Mouse (Mus musculus) embryonic facial prominence, embryonic 10.5 days (tissue): ENCODE measurements around the gene Cpne9. TPM values are rescaled to one million over a fixed set of nuclear protein-coding genes. Genes with fewer than 3 reads are reported as not detected.

Experiments used
- DNase-seq: peaks from one replicate; pipeline ENCODE4 v3.0.0-alpha.2; 2017; ENCODE audit warnings: low spot score
- H3K27ac ChIP-seq: fragments of 300-500 bp; sonication (generic); replicated peaks from 2 replicates; pipeline ENCODE4 v1.5.1; 2016; ENCODE audit warnings: mild to moderate bottlenecking
- H3K27me3 ChIP-seq: fragments of 300-500 bp; sonication (generic); replicated peaks from 2 replicates; pipeline ENCODE4 v1.6.1; 2016; ENCODE audit warnings: low read depth, mild to moderate bottlenecking; ENCODE audit not compliant: poor library complexity, severe bottlenecking
- H3K36me3 ChIP-seq: fragments of 300-500 bp; sonication (generic); replicated peaks from 2 replicates; pipeline ENCODE4 v1.6.1; 2016; ENCODE audit warnings: mild to moderate bottlenecking, moderate library complexity
- H3K4me1 ChIP-seq: fragments of 300-500 bp; sonication (generic); 2 replicates; pipeline ENCODE4 v1.6.1; 2016
- H3K4me3 ChIP-seq: fragments of 300-500 bp; sonication (generic); 2 replicates; pipeline ENCODE4 v1.5.1; 2016; ENCODE audit warnings: mild to moderate bottlenecking, moderate library complexity
- H3K9me3 ChIP-seq: fragments of 300-500 bp; sonication (generic); 2 replicates; pipeline ENCODE4 v1.6.1; 2016; ENCODE audit warnings: mild to moderate bottlenecking
- WGBS: fragments of 180-500 bp; shearing (Covaris S2); methylation state at CpG from one replicate; pipeline ENCODE4 v1.1.7; 2016; 5-methylcytosine and 5-hydroxymethylcytosine counted together
- polyA plus RNA-seq: library from polyadenylated mRNA; unstranded; fragments of >200 nt; fragmentation: Nextera tagmentation; extraction: Ambion mirVana; gene quantifications from 2 replicates; pipeline ENCODE4 v1.2.1, GENCODE M21; 2016

Gene Cpne9
- polyA plus RNA-seq, 1 experiment from 2014 or later: 0.04 TPM

DNA sequence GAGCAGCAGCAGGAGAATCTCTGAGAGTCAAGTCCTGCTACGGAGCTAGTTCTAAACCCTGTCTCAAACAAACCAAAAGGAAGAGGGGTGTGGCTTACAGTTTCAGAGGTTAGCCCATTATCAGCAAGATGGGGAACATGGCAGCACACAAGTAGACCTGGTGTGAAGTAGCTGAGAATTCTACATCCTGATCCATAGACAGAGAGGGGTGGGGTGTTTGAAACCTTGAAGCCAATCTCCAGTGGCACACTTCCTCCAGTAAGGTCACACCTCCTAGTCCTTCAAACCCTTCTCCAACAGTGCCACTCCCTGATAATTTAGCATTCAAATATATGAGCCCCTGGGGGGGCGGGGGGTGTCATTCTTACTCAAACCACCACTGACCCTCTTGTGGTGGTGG is 13.9 kb downstream of the Cpne9 start:
- Histone ChIP-seq H3K4me1 (no peaks in the 10 kb centered on the region), H3K4me3 (no peak overlapping the region), H3K27ac (no peak overlapping the region), H3K36me3 (no peaks in the 10 kb centered on the region), H3K27me3 (no peaks in the 10 kb centered on the region), H3K9me3 (no peaks in the 10 kb centered on the region)
- WGBS: 82% methylated on average over 2 of the region's 2 CpGs
- no peak for DNase-seq

DNA sequence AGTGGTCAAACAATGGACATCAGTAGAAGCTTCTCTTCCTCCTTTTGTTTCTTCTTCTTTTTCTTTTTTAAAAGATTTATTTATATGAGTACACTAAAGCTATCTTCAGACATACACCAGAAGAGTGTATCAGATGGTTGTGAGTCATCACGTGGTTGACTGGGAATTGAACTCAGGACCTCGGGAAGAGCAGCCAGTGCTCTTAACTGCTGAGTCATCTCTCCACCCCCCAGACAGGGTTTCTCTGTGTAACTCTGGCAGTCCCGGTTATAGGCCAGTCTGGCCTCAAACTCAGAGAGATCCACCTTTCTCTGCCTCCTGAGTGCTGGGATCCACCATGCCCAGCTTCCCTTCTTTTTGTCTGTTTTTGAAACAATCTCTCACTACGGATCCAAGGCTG is 14.5 kb downstream of the Cpne9 start:
- no peak overlapping the region for H3K27ac ChIP-seq
- WGBS: 79% methylated on average over 4 of the region's 4 CpGs
- H3K36me3 ChIP-seq: no peaks in the 10 kb centered on the region
- no peaks in the 10 kb centered on the region for H3K9me3 ChIP-seq
- no peak for DNase-seq
- H3K4me3 ChIP-seq: no peak overlapping the region
- H3K27me3 ChIP-seq: no peaks in the 10 kb centered on the region
- no peaks in the 10 kb centered on the region for H3K4me1 ChIP-seq

DNA sequence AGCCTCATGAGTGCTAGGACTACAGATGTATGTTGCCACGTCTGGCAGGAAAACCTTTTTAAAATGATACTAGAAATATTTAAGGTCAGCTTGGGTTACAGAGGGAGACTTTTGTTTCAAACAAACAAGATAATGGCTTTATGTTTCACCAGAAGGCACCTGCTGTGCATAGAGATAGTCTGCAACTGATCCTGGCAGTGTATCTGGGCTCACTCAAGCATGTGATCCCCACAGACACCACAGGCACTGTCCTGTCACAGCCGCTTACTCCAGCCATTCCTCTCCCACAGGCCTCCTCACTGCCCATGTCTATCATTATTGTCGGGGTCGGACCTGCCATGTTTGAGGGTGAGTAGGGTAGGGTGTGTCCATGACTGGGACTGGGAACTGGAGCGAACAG is 19.2 kb downstream of the Cpne9 start:
- 83% methylated on average over 5 of the region's 5 CpGs for WGBS
- no peaks in the 10 kb centered on the region for H3K9me3 ChIP-seq

DNA sequence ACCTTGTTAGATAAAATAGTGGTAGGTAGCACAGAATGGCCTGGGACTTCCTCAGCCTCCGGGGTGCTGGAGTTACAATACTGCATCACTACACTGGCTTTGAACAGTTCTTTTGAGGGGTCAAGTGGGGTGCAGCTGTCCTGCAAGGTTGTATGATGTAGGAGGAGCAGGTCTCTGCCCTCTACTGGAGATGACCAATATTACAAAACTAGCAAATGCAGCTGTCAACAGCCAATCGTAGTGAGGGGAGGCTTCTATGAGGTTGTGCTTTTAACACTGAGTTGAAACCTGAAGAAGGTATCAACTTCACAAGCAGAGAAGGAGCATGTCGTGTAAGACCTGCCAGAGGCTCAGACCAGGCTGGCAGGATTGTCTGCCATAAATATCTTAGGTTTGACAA is 20.2 kb downstream of the Cpne9 start:
- Histone ChIP-seq H3K9me3 (no peaks in the 10 kb centered on the region), H3K4me3 (no peak overlapping the region), H3K36me3 (no peaks in the 10 kb centered on the region), H3K4me1 (peaks cover 12% of the 10 kb centered on the region), H3K27me3 (no peaks in the 10 kb centered on the region), H3K27ac (no peak overlapping the region)
- 29% methylated on average over 3 of the region's 3 CpGs for WGBS
- DNase-seq: no peak

More for the DNA sequence above, 19.2 kb downstream of the Cpne9 start:
- H3K27ac ChIP-seq: no peak overlapping the region
- no peaks in the 10 kb centered on the region for H3K27me3 ChIP-seq
- DNase-seq: no peak
- H3K4me3 ChIP-seq: no peak overlapping the region
- peaks cover 12% of the 10 kb centered on the region for H3K4me1 ChIP-seq
- H3K36me3 ChIP-seq: no peaks in the 10 kb centered on the region

- under 1% methylated on average over 50 of the region's 50 CpGs for WGBS
Observed at GRCm38 (mm10) chr6:113306322-113306985, 24.3 kb downstream of the Cpne9 start.

GRCm38 (mm10) chr6:113306986-113307349 is 24.9 kb downstream of the Cpne9 start, which contains the start of gene Brpf1:
TSS of gene Brpf1 (plus strand) at chr6:113307137.
- no peak for DNase-seq
- H3K4me3 ChIP-seq: peak within 1 kb of the TSS; percentile 99
- no peaks in the 10 kb centered on the region for H3K9me3 ChIP-seq
- peaks cover 36% of the 10 kb centered on the region for H3K4me1 ChIP-seq
- peaks cover 29% of the 10 kb centered on the region for H3K36me3 ChIP-seq
- H3K27ac ChIP-seq: peak within 1 kb of the TSS; percentile 100
- WGBS: under 1% methylated on average over 32 of the region's 32 CpGs
- H3K27me3 ChIP-seq: no peaks in the 10 kb centered on the region

More at GRCm38 (mm10) chr6:113306322-113306985, 24.3 kb downstream of the Cpne9 start:
- no peaks in the 10 kb centered on the region for H3K9me3 ChIP-seq
- H3K4me1 ChIP-seq: peaks cover 36% of the 10 kb centered on the region
- H3K36me3 ChIP-seq: peaks cover 24% of the 10 kb centered on the region
- DNase-seq: peak; percentile 100
- H3K4me3 ChIP-seq: peak overlapping the region; percentile 99
- H3K27me3 ChIP-seq: no peaks in the 10 kb centered on the region
- H3K27ac ChIP-seq: peak overlapping the region; percentile 100

DNA sequence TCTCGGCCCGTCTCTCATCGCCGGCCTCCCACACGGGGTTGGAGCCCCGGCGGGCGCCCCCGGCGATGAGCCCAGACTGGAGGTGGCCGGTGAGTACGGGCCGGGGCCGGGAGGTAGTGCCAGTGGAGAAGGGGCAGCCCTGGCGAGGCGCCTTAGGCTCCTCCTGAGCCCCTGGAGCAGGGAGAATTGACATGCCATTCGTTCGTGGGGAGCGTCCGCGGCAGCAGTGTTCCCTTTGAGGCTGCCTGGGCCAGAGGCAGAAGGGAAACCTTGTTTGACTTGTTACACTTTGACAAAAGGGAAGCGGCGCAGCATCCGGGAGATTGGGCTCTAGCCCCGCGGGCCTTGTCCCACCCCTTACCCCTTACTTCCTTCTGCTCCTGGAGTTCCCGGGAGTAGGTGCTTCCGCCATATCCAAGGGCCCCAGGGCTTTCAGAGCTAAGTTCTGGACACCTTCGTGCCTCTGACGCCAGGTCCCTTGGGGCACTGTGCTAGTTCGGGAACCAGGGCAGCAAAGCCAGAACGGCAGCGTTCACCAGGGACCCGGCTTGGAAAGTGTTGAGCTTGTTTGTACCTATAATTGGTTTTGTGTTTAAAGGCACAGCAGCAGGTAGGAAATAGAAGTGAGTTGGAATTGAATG is 25.5 kb downstream of the Cpne9 start:
- Histone ChIP-seq H3K36me3 (peaks cover 35% of the 10 kb centered on the region), H3K9me3 (no peaks in the 10 kb centered on the region), H3K27ac (peak overlapping the region; percentile 100), H3K4me1 (peaks cover 30% of the 10 kb centered on the region), H3K4me3 (peak overlapping the region; percentile 99), H3K27me3 (no peaks in the 10 kb centered on the region)
- peak; percentile 66 for DNase-seq
- under 1% methylated on average over 34 of the region's 34 CpGs for WGBS

- Histone ChIP-seq H3K4me3 (peak overlapping the region; percentile 99), H3K27ac (peak overlapping the region; percentile 100), H3K27me3 (no peaks in the 10 kb centered on the region), H3K9me3 (no peaks in the 10 kb centered on the region), H3K36me3 (peaks cover 41% of the 10 kb centered on the region), H3K4me1 (peaks cover 30% of the 10 kb centered on the region)
- 39% methylated on average over 5 of the region's 5 CpGs for WGBS
- no peak for DNase-seq
Observed at GRCm38 (mm10) chr6:113308141-113308540, 26.0 kb downstream of the Cpne9 start.

- WGBS: 93% methylated on average over 3 of the region's 3 CpGs
- no peak overlapping the region for H3K4me3 ChIP-seq
- no peak overlapping the region for H3K27ac ChIP-seq
- no peaks in the 10 kb centered on the region for H3K9me3 ChIP-seq
- no peak for DNase-seq
- H3K27me3 ChIP-seq: no peaks in the 10 kb centered on the region
- no peaks in the 10 kb centered on the region for H3K4me1 ChIP-seq
- peaks cover 99% of the 10 kb centered on the region for H3K36me3 ChIP-seq
Observed at GRCm38 (mm10) chr6:113315972-113316371, 33.9 kb downstream of the Cpne9 start.

DNA sequence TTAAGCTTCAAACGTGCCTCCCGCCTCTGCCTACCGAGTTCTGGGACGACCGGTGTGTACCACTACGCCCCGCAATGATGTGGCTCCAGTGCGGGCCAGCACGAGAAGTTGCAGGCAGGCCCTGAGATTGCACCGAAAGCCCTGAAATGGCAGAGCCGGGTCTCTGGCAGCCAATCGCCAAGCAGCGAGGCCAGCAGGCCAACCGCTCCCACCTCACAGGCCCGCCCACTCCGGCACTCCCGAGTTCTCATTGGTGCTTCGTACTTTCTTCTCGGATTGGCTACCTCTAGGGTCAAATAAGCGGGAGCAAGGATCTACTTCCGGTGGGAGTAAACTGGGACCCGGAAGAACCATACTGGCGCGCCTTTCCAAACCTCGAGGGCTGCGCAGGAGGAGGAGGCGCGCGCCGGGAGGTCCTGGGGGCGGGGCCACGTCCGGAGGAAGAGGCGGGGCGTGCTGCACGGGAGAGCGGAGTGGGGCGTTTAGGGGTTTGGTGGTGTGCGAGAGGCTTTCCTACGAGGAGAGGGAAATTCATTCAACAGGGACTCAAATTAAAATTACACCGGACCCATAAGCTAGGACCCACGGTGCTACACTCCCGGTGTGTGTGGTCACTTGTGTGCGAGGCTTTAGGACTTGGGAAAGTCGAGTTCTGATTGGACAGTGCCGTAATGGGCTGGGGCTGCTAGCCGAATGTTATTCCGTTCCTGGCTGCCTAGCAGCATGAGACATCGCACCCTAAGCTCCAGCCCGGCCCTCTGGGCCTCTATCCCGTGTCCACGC is 44.6 kb downstream of the Cpne9 start, which contains the start of gene Ogg1:
Ogg1 (plus strand) TSS at position 440 of the 783 bp plus-strand sequence.
- peaks cover 21% of the 10 kb centered on the region for H3K4me1 ChIP-seq
- peaks cover 70% of the 10 kb centered on the region for H3K36me3 ChIP-seq
- under 1% methylated on average over 52 of the region's 52 CpGs for WGBS
- DNase-seq: peak; percentile 98
- H3K9me3 ChIP-seq: no peaks in the 10 kb centered on the region
- H3K27me3 ChIP-seq: no peaks in the 10 kb centered on the region
- H3K27ac ChIP-seq: peak within 1 kb of the TSS; percentile 88
- peak within 1 kb of the TSS; percentile 77 for H3K4me3 ChIP-seq

DNA sequence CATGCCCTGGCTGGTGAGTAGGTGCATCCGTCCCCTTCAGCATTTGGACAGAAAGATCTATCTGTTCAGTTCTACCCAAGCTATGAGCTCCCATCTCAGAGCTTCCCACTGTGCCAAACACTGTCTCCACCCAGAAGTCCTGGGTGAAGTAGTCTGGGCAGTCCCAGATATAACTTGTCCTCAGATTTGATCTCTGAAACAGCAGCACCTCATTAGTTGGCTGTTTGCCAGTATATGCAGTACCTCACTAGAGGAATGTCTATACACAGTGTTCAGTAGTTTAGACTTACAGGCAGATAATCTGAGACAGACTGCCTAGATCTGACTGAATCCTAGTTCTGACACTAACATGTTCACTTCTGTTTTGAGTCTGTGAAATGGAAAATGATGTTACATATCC is 47.3 kb downstream of the Cpne9 start:
- no peaks in the 10 kb centered on the region for H3K9me3 ChIP-seq
- DNase-seq: no peak
- no peak overlapping the region for H3K27ac ChIP-seq
- no peak overlapping the region for H3K4me3 ChIP-seq
- H3K36me3 ChIP-seq: peaks cover 68% of the 10 kb centered on the region
- H3K27me3 ChIP-seq: no peaks in the 10 kb centered on the region
- peaks cover 21% of the 10 kb centered on the region for H3K4me1 ChIP-seq
- 95% methylated on average over 1 of the region's 1 CpGs for WGBS

GRCm38 (mm10) chr6:113330547-113330946 is 48.4 kb downstream of the Cpne9 start:
- no peak overlapping the region for H3K27ac ChIP-seq
- DNase-seq: no peak
- peaks cover 20% of the 10 kb centered on the region for H3K4me1 ChIP-seq
- H3K36me3 ChIP-seq: peaks cover 68% of the 10 kb centered on the region
- no peak overlapping the region for H3K4me3 ChIP-seq
- no peaks in the 10 kb centered on the region for H3K9me3 ChIP-seq
- no peaks in the 10 kb centered on the region for H3K27me3 ChIP-seq
- 61% methylated on average over 2 of the region's 2 CpGs for WGBS
